Mouse (Mus musculus): ENCODE results near the gene Ptprs.

Ptprs gene

DNA sequence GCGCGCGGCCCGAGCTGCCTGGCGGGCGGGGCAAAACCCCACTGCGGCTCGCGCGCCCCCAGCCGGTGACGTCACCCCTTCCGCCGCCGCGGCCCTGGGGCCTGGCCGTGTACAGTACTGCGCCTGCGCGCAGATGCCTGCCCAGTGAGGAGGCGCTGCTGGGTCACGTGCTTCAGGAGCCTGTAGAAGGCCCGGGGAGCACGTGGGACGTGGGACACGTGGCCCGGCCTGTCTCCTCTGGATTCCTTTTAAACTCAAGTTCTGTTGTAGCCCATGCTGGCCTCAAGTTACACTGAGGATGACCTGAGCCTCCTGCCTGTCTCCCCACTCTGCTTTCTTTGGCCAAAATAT lies at the start of gene Ptprs:
Ptprs (minus strand) TSS at position 82 of the 351 bp plus-strand sequence.
- peak; percentile 64 for ATAC-seq (ENCODE audit: low TSS enrichment)

DNA sequence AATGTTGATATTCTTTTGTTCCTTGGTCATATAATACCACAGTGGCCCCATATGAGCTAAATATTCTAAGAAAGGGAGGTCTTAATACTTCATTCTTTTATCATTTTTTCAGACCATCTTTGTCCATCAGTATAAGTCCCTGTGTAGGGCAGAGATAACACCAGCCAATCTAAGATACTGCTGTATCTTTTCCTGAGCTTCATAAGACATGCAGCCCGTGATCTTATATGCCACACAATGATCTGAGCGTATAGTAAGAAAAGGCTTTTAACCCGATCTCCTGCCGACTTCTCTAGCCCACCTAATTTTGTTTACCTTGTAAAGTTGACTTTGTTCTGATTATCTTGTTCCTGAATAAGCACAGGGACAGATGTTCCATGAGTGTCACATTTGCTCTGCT lies 48.7 kb upstream of the Ptprs start:
- ATAC-seq (ENCODE audit: low TSS enrichment), result no peak

DNA sequence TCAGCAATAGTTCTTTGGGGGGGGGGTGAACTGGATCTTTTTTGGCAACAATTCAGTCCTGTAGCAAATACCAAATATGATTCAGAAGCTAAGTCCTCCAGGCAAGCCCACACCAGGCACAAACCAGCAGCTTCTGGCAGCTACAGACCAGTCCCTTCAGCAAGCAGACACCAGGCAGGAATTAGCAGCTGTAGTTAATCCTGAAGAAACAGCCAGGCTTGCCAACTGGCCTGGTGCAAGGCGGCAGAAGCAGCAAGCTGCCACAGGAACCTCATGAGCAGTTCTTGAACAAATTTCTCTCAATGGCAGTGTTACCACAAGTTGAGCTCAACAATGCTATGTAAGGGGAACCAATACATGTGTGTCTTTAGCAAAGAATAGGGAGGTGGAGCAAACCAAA lies 46.5 kb upstream of the Ptprs start:
- no peak for ATAC-seq (ENCODE audit: low TSS enrichment)

DNA sequence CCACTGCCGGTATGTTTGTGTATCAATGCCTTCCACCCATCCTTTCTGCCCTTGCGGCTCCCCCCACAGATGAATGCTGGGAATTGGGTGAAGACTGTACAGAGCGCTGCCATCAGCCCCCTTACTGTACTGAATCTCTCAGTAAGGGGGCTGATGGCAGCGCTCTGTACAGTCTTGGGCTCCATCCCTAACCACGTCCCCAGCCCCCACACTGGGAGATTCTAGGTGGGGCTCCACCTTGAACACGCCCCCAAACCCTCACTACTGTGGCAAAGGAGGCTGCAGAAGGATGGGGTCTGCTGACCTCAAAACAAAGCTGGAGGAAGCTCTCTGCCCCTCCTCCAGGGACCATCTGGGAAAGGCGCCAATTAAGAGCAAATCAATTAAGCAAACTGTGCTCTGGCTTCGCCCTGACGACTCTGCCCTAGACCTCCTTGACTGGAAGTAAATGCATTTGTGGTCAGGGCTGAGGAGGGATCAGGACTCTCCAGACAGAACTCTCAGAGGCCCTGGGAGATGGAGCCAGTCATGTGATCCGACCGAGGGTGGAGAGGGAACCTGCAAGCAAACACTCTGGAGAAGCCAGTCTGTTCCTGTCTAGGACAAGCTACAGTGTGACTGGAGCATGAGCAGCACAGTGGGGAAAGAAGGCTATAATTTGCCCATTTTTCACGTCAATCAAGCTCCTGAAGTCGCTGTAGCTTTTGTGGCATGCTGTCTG lies 39.6 kb upstream of the Ptprs start:
- peak; percentile 85 for ATAC-seq (ENCODE audit: low TSS enrichment)

DNA sequence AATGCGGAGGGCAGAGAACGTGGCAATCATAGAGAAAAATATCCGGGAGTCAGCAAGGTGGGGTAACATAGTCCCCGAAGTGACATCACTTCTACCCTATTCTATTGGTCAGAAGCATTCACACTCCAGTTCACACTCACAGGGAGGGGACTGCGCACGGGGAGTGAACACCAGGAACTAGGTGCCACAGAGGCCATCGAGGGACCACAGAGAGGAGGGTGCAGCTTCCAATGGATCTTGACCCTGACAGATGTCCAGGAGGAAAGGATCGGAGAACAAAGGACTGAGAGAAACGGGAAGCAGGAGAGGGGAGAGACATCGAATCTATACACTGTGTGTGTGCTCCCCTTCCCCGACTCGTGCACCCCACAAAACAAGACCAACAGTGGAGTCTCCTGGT lies 38.6 kb upstream of the Ptprs start:
- no peak for ATAC-seq (ENCODE audit: low TSS enrichment)

DNA sequence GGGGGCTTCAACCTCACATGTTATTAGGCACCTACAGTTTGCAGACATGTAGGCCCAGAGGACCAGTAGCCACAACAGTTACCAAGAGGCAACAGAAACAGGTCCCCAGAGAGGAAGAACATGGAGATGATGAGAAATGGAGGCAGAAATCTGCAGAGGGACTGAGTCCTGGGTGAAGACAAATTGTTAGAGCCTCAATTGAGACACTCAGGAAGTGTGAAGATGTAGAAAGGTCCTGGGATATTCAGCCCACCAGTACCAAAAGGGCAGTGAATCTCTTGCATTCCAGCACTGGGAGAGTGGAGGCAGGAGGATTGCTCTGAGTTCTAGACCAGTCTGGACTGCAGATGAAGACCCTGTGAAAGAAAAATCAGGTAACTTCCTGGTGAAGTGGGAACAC lies 38.0 kb upstream of the Ptprs start:
- ATAC-seq (ENCODE audit: low TSS enrichment), result no peak

DNA sequence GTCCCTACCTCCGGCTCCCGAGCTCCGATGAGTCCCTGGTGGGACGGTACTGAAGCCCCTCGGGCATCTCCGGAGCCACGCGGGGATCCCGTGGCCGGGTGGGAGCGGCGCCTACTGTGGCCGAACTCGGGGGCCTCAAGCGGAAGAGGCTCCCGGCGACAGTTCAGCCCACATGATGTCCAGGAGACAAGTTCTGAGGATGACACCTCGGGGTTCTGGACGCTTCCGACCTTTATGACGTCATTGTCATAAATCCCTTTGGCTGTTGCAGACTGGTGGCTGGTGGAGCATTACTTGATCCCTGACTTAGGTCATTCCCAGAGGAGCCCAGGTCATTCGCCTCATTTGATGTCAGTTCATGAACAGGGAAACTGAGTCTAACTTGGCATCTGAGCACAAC lies 36.0 kb upstream of the Ptprs start, which contains the start of gene Znrf4:
Znrf4 (minus strand) TSS at position 122 of the 400 bp plus-strand sequence.
- no peak for ATAC-seq (ENCODE audit: low TSS enrichment)

DNA sequence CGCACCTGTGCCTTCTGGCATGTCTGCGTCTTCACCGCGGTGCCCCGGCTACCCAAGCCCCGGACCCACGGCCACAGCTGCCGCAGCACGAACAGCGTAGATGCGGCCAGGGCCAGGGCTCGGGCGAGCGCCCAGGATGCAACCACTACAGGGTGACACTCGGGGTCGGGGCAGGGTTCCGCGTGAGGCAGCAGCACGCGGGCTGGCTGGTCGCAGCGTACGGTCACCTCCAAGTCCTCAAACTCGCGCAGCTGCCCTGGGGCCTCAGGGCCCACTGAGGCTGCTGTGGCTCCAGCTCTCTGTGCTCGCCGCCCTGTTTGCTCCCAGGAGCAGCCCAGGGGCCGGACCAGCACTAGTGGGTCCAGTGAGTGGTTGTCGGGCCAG lies 35.4 kb upstream of the Ptprs start:
- no peak for ATAC-seq (ENCODE audit: low TSS enrichment)

DNA sequence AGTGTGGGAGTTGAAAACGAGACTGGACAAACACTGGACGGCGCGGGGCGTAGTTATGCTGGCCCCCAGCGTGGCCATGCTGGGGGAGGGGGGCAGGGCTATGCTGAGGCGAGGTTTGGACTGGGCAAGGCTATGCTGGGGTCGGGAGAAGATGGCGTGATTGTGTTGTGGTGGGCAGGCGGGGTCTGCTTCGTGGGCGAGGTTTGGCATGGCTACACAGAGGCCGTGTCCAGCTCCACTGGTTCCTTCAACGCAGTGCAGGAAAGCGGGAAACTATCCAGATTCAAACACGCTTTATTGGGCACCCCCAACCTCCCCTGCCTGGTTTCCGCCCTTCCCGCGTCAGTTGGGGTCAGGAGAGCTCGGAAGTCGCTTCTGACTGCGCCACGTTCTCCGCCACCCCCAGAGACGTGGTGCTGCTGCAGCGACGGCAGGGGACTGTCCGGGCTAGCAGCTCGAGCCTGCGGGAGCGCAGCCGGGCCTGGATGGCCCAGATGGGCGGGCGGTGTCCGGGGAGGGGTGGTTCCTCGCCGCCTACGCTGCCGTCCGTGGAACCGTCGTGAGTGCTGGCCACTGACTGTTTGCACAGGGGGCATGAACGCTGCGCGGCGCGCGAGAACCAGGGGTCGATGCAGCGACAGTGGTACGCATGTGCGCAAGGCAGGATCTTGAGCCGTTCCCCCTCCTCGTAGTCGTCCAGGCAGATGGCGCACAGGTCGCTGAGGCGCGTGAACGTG lies 34.9 kb upstream of the Ptprs start:
- no peak for ATAC-seq (ENCODE audit: low TSS enrichment)

DNA sequence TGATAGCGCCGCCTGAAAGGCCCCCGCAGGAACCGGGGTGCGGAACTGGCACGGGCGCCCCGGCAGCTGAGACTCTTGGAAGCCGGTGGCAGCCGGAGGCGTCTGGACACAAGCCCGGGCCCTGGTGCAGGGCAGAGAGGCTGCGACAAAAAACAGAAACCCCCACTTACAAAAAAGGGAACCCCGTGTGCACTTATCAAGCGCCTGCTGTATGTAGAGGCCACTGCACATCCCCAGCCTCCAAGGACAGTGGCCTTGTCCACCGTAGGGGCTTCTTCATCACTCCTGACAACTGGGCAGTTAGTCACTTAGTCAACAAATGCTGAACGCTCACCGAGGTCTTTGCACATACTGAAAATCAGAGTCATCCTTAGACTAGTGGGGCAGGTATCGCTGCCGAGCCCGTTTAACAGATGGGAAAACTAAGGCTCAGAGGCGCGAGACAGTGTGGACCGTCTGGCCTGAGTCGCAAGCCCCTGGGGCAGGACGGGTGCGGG lies 34.2 kb upstream of the Ptprs start:
- no peak for ATAC-seq (ENCODE audit: low TSS enrichment)

DNA sequence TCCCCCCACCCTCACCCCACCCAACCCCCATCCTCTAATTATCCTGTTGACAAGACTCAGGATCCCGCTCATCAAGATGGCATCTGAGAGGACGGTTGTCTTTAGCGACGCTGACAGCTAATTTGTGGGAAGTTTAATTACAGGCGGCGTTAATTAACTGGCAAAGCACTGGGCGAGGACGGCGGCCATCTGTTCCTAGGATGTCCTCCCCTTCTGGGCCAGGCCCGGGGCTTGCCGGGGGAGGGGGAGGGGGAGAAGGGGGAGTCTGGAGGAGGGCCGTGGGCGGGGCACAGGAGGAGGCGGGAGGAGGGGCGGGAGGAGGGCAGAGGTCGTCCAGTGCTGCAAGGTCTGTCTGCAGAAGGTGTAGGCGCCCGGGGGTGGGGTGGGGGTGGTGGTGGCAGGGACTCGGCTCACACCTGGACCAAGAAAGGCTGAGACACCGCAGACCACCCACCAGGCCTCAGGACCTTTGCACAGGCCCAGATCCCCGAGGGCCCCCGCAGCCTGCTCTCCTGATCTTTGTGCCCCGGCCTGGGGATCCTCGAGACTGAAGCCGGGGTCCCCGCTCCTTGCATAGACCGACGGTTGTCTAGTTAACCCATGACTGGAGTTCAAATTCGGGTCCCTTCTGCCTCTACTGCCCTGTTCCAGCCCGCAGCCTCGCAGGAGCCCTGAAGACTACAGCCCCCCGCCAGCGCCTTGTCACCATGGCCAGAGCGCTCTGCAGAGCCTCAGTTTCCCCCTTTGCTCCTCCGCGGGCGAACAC lies 33.6 kb upstream of the Ptprs start:
- ATAC-seq (ENCODE audit: low TSS enrichment), result no peak

DNA sequence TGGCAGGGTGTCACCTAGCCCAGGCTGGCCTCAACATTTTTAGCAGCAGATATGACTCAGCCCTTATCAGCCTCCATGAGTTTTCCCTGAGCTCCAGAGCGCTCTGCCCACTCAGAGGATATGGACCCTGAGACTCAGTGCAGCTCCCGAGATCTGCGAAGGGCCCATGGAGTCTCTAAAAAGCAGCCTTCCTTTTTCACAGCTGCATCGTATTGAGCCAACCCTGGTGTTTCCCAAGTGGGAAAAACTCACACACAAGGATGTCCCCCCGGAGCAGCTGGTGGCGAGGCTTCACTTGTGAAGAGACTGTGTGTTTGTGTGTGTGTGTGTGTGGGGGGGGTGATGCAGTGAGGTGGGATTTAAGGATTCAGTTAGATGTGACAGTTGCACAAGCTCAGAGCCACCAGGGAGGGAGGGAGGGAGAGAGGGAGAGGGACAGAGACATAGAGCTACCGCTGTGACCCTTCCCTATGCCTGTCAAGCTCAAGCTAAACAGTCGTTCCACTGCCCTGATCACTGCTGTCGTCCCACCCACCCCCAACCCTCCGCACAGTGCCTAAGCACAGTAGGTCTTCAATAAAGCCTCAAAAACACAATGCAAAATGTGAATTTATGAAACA lies 32.8 kb upstream of the Ptprs start:
- no peak for ATAC-seq (ENCODE audit: low TSS enrichment)

DNA sequence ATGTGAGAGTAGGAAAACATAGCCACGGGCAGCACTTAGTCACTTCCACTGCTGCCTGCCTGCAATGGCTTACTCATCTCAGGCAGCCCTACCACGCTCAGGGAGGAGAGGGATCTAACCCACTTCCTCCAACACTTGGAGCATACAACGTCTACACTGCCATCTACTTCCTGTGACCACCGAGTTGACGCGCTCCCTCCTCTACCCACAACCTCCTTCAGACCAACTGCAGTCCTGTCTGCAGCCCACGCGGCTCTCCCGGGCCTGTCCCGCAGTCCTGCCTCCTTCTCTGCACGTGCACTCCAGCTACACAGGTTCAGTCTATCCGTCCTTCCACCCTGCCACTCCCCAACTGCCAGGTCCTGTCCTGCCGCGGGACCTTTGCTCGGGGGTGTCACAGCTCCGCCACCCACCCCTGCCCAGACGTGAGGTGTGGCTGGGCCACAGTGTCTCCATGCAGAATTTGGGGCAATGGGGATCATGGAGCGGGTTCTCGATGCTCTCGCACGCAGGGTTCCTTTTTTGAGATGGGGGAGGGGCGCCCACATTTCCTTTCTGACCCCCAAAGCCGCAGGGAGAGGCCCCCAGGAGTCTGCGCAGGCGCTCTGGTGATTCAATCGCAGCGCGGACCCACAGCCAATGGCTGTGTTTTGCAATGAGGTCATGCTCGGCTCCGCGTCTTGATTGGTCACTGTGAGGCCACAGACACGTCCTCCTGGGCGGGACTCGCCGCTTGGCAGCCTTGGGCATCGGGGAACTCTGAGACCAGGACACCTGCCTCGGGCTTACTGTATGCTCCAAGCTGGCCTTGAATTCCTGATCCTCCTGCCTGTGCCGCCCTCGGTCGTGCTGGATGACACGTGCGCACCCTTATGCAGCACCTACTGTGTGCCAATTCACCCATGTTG lies 31.1 kb upstream of the Ptprs start:
- ATAC-seq (ENCODE audit: low TSS enrichment), result peak; percentile 93

DNA sequence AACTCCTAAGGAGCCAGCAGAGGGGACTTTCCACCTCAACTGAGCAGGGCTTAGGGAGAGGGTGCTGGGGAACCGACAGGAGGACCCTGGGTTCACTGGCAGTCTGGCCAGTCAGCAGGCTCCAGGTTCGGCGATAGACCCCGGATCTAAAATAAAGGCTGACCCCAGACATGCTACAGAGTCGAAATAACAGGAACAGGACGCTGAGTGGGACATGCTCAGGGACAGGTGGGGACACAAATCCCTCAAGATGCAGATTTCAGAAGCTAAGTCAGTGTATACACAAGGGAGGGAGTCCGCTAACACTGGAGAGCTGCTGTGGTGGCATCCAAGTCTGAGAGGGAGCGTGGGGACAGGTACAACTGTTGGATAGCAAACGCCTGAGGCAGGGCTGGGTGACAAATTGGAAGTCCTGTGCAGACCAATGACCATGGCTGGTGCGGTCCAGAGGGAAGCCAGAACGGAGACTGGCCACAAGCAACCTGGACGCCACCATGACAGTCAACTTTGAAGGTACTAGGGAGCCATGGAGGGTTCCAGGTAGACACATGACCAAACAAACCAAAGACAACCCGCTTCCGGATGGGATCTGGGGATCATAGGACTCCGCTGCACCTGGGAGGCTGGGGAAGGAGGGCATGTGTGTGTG lies 30.3 kb upstream of the Ptprs start:
- no peak for ATAC-seq (ENCODE audit: low TSS enrichment)

DNA sequence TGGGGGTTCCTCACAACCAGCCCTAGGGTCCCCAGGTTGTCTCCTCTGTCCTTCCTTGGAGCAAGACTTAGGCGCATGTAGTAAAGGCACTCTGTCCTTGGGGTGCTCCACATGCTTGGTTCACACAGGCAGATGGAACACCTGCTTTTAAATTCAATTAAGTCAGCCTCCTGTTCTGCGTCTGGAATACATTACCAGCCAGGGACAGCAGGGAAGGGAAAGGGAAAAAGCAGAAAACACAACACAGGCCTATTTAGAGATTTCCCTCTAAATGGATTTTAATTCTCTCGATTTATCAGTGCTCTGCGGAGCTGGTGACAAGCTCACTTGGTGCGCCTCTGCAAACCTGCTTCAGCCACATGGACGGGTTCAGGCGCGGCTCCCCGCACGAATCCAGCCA lies 29.1 kb upstream of the Ptprs start:
- no peak for ATAC-seq (ENCODE audit: low TSS enrichment)

DNA sequence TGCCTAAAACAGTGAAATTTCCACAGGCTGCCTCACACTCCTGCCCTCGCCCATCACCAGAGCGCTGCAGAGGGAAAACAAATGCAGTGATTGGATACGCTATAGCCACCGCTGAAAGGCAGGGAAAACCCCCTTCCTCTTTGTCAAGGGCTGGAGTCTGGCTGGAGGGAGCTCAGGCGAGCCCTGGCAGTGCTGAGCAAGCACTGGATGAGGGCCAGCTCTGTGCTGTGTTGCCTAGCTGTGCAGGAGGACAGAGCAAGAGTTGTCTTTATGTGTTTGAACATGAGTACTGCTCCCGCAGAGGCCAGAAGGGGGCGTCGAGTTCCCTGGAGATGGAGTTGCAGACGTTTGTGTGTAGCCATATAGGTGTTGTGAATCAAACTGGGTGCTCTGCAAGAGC lies 26.2 kb upstream of the Ptprs start:
- ATAC-seq (ENCODE audit: low TSS enrichment), result peak; percentile 53

DNA sequence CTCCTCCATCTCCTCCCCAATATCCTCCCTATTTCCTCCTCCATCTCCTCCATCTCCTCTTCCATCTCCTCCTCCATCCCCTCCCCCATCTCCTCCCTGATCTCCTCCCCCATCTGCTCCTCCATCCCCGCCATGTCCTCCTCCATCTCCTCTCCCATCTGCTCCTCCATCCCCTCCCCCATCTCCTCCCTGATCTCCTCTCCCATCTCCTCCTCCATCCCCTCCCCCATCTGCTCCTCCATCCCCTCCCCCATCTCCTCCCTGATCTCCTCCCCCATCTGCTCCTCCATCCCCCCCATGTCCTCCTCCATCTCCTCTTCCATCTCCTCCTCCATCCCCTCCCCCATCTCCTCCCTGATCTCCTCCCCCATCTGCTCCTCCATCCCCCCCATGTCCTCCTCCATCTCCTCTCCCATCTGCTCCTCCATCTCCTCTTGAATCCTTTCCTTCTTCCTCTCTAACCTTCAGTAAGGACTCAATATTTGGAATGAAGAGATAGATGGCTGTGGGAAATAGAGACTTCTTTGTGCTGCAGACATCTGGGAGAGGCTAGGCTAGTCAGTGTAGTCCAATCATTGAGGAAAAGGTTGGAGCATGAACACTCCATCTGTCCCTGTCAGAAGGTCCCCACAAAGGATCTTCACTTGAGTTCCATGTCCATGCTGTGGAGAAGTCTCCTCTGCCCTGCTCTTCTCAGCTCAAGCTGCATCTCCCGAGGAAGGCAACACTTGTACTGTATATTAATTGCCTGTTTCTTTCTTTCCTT lies 25.5 kb upstream of the Ptprs start:
- ATAC-seq (ENCODE audit: low TSS enrichment), result peak; percentile 24

DNA sequence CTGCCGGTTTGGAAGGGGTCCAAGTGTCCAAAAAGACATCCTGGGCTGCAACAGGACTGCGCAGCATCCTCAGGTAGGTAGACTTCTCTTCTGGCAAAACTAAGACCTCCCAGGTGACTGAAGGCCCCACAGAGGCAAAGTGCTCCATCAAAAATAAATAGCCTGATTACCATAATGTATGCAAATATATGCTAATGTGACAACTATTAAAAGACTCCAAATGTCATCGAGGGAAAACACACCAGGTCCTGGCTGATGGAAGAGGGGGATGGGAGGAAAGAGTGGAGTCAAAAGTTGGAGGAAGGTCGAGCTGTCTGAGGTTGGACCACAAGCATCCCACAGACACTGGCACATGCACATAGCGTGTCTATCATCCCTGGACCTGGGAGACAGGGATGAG lies 22.9 kb upstream of the Ptprs start:
- ATAC-seq (ENCODE audit: low TSS enrichment), result no peak

DNA sequence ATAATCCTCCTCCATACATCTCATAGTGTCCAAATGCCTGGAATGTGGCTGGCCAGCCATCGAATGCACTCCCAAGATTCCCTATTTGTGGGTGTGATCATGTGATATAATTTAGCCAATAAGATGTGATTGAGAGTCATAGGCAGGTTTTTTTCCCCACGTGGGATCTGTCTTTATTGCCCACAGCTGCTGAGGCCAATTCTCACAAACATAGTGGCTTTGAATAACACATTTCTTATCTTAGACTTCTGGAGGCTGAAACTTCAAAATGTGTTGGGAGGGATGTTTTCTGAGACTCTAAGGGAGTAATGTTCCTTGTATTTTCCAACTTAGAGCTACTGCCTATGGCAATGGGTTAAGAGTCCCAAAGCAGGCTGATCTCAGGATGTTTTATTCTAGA lies 18.2 kb upstream of the Ptprs start:
- ATAC-seq (ENCODE audit: low TSS enrichment), result peak; percentile 51

DNA sequence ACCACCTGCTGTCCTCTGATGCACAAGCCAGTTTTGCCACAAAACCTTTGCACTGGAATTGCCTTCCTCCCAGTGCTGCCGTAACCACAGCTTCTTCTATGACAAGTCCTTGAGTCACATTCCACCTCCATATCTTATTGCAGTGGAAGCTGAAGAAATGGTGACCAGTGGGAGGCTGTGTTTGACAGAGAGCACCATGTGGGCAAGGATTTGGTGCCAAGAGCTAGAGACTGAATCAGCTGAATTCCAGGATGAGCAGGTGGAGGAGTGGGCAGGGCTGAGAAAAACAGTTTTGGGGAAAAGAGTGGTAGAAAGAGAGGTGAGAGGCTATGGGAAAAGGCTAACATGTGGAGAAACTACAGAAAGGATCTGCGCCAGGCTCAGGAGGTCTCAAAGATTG lies 17.6 kb upstream of the Ptprs start:
- peak; percentile 71 for ATAC-seq (ENCODE audit: low TSS enrichment)

Measured in frontal cortex, adult (tissue).